Mouse (Mus musculus) spleen, adult 12 weeks (tissue): ENCODE measurements around the gene Chka.

Experiments used
- DNase-seq: peaks from one replicate; pipeline ENCODE4 v3.0.0; 2022; ENCODE audit warnings: low spot score

Gene Chka

DNA sequence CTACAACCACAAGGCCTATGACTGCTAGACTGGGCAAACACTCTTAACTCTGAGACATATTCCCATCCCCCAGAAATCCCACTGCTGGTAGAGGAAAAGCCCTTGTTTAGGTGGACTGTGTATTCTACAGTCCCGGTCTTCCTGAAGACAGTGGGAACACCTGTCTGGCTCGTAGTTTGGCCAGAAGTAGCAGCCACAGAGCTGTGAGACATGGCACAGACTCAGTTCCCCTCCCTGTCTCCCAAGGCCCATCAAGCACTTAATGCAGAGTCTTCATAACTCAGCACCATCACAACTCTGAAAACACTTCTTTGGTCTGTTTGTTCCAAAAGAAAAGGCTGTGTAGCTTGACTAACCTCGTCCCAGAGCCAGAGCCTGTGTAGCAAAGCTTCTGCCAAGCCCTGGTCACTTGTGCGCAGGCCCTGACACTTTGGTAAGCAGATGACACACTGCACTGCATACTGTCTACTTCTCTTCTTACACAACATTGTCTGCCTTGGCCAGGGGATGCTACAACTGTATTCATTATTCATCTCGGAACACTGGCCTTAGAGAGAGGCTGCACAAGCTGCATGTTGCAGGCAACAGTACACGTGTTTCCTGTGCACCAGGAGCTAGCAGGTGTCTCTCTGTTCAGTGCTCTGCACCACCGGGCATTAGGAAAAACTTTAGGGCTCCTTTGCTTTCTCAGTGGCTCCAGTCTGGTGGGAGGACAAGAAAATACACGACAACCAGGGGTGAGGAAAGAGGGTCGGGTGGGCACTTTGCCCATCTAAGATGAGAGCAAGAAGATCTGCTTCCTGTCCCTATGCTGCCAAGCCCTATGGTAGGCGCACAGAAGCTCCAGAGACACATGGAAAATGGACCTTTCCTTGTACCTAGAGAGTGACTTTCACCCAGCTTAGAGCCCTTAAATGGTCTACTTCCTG, 4.6 kb upstream of the Chka start:
- DNase-seq: no peak

DNA sequence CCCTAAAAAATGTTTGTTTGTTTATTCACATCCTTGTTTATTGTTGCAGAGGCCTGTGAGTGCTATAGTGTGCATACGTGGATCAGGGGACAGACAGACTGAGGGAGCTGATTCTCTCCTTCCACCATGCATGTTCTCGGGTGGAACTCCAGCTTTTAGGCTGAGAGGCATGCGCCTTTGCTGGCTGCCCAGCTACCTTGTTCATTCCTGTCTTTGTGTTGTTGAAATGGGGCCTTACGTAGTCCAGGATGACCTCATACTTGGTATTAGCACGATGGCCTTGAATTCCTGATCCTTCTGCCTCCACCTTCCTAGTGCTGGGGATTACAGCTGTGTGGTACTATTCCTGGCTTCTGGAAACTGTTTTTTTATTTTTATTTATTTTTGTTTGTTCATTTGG, 3.9 kb upstream of the Chka start:
- DNase-seq: no peak

DNA sequence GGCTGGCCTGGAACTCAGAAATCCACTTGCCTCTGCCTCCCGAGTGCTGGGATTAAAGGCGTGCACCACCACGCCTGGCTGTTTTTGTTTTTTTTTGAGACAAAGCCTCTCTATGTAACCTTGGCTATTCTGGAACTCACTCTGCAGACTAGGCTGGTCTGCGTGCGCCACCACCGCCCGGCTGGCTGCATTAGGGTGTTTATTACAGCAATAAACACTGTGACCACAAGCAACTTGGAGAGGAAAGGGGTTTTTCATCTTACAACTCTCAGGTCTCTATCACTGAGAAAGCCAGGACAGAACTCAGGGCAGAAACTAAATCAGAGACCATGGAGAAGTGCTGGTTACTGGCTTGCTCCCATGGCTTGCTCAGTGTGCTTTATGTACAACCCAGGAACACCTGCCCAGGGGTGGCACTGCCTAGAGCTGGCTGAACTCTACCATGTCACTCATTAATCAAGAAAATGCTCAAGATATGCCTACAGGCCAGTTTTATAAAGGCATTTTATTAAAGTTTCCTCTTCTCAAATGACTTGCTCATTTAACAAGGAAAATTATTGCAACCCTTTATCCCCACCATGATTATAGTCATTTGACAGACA, 3.3 kb upstream of the Chka start:
- no peak for DNase-seq

DNA sequence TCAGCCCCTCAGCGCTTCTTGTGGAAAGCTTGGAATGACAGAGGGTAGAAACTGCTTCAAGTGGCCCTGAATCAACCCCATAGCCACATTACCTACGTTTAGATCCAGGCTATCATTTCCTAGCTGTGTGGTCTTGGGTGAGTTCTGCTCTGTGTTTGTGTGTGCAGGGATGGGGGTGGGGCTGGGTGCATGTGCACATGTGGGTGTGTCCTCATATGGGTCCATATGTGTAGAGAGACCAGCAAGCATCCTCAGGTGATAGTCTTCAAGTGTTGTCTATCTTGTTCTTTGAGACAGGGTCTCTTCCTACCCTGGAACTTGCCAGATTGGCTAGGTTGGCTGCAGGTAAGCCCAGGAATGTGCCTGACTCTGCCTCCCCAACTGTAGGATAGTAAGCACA, 2.3 kb upstream of the Chka start:
- DNase-seq: no peak

DNA sequence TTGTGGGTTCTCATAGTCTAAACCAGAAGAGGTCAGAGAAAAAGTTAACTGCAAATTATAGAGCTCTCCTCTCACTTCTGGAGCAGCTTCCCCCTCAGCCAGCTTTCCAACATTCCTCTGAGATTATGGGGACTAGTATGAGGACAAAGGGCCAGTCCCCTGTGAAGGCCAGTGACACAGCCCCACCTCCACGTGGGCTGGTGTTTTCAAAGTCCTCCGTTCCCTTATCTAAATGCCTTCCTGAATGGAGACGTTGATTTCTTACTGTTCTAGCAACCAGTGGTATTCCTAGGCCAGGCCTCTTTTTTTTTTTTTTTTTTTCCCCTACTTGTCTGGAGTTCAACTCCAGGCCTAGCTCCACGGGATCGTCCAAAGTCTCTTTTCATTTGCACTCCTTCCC, 1.5 kb upstream of the Chka start:
- DNase-seq: no peak

DNA sequence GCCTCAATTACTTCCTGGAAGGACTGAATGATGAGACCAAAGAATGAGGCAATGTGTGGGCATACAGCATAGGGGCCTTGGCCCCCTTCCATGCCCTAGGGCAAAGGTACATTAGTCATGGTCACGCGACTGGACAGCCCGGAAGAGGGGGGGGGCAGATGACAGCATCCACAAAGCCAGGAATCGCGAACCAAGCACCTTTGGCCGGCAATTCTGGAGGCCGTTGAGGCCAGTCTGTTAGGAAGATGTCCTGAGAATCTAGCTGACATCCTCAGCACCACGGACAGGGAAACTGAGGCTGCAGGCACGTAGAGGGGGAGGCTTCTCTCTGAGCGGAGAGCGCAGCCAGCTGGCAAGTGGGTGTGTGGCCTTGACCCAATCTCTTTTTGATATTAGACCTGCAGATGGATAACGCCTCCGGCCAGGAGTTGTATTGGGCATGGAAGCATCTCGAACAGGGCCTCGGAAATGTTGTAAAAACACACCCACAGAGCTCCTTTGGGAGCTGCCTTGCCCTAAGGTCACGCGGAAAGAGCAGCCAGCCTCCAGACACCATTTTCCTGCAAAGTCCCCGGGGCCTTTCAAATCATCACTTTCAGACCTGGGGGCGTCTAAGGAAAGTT, 615 bp upstream of the Chka start:
- peak; percentile 2 for DNase-seq

DNA sequence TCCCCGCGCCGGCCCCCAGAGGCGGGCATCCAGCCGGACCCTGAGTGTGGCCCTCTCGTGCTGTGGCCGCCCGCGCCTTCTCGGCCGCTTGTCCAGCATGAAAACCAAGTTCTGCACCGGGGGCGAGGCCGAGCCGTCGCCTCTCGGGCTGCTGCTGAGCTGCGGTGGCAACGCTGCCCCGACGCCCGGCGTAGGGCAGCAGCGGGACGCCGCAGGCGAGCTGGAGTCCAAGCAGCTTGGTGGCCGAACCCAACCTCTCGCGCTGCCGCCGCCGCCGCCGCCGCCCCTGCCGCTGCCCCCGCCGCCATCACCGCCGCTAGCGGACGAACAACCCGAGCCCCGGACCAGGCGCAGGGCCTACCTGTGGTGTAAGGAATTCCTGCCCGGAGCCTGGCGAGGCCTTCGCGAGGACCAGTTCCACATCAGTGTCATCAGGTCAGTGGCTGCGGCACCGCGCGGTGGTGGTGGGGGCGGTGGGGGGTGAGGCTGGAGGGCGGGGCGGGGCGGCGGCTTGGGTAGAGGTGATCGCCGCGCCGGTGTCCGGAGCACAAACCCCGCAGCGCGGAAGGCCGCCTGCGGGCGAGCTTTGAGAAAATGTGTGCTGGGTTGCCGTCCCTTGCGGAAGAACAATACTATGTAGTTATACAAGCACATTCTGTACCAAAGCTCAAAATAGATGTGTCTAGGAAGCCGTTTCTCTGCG, 557 bp downstream of the Chka start:
- DNase-seq: peak; percentile 35

DNA sequence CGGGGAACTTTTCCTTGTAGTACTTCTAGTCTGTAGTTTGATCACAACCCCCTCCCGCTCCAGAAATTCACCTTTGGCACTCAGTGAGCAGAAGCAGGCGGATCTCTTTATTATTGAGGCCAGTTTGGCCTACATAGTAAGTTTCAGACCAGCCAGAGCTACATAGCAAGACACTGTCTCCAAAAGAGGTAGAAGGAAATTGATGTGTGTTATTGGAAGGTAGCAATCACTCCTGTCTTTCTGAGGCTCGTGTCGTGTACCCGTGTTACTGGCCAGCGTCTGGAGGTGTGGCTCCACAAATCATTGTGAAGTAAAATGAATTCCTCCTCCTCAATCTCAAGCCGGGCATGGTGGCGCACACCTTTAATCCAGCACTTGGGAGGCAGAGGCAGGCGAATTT, 1.5 kb downstream of the Chka start:
- DNase-seq: no peak

DNA sequence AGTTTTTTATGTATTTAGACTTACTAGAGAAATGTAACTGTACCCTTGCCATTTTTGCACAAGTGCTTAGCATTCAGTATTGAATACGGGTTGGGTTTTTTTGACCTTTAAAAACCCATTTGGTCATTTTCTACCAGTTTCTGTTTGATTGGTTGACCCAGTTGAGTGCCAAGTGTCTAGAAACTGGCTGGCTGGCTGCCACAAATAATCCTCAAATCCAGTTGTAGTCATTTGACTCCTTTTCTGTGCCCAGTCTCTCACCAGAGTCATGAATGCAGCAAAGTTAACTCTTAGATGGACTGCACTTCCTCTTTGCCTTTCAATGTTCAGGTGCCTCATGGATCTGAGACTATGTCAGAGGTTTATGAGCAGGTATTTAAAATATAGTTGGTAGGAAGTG, 2.3 kb downstream of the Chka start:
- DNase-seq: no peak

DNA sequence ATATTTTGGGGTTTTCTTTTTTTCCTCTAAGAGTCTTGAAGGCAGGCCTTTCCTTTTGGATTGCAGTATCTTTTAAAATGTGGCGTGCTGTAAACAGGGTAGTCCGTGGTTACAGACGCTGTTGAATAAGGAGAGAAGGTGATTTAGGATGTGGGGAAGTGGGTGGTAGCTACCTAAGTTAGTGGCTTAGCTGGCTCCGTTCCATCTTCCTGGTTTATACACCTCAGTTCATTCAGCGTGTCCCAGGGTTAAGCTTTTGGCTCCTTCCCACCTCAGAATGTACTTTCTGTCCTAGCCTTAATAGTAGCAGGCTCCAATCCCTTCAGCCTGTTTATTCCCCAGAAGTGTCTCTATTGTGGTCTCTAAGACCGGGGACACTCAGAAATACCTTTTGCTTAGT, 3.5 kb downstream of the Chka start:
- DNase-seq: no peak

DNA sequence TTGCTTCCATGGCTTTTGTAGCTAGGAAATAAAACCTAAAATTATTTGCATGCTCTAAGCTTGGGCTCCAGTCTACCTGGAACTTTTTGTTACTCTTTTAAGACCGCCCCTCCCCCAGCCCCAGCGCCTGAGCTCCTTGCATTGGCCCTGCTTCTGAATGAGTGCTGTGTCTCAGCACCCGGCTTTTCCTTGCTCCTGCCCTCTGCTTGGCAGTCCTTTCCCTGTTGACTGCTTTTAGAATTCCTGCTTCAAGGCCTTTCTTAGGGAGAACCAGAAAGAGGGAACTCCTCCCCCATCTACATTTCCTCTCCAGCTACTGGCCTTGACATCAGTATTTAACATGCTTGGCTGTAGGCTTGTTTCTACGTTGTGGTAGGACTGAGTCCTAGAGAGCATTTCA, 4.0 kb downstream of the Chka start:
- DNase-seq: no peak

DNA sequence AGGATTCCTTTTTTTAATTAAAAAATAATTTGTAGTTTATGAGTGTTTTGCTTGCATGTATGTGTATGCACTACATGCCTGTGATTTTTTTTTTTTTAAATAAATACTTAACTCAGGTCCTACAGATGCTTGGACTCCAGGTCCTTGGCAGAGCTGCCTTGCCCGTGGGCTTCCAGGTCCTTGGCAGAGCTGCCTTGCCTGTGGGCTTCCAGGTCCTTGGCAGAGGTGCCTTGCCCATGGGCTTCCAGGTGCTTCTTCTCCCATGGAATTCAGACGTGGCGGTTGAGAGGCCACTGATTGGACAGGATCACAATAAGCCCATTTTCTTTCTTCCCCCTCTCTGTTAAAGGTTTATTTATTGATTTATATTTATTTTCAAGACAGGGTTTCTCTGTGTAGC, 5.6 kb downstream of the Chka start:
- no peak for DNase-seq

DNA sequence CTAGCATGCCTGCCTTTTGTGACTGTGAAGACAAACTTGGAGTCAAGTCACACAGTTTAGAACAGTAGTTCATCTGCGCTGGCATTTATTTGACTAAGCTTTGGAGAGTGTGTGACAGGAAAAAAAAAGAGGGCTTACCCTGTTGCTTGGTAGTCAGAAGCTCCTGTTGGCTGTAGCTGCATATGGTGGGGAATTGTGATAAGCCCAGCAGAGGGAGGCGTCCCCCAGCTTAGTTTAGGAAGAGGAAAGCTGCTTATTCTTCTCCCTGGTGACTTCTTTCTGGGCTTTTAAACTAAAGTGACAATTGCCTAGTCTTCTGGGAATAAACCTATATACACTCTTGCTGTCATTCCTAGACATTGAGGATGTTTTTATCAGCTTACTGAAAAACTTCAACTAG, 11.1 kb downstream of the Chka start:
- DNase-seq: no peak

DNA sequence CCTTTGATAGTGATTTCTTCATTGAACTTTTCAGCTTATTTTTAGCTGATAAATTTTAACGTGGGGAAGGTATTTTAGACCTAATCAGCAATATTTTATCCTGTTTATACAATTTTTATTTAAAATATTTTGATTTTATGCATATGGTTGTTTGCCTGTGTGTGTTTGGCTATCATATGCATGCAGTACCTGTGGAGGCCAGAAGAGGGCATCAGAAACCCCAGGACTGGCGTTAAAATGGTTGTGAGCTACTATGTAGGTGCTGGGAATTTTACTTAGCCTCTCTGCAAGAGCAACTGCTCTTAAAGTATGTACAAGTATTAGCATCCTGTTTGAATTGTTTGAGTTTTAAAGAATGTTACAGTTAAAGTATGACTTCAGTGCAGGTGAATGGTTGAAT, 13.4 kb downstream of the Chka start:
- no peak for DNase-seq

DNA sequence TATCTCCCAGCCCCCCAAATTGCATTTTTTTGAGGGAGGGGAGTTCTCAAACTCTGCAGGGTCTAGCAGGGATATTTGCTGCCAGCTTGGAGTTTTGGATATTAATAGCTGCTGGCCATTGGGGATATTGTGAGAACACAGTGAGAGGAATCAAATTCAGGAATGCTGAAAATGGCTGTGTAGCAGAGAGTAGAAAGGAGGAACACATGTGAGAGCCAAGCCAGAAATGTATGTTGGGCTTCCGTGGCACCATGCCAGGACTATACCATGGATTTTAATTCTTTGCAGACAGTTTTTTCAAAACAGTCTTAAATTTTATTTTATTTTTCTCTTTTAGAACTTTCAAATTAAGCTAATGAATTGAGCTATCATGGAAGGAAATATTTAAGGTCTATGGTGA, 16.7 kb downstream of the Chka start:
- DNase-seq: no peak

DNA sequence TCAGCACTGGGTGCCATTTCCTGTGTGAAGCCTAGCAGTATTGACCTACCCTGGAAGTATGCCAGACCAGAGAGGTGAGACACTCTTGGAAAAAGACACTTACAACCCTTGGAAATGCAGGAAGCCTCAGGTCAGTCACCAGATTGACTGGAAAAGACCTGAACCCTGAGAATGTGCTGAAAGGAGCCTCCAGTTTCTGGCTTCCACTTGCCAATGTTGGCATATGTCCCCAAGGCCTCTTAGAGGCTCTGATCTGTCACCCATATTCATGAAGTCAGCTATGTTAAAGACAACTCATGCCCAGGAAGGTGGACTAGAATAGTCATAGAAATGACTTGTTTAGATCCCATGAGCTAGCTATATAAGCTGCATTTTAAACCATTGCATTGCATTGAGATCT, 19.9 kb downstream of the Chka start:
- no peak for DNase-seq

DNA sequence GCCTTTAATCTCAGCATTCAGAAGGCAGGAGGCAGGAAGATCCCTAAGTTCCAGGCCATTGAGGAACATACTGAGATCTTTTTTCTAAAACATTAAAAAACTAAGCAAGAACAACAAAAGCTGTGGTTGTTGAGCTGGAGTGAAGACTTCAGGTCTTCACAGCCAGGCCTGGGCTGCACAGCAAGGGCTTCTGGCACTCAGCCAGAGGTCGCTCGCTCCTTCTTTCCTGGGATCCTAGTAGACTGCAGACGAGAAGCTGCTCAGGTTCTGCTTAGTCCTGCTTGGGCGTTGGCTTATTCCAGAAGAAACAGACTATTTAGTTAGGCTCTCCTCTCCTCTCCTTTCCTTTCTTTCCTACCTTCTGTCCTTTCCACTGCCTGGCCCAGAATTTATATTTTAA, 20.8 kb downstream of the Chka start:
- no peak for DNase-seq

DNA sequence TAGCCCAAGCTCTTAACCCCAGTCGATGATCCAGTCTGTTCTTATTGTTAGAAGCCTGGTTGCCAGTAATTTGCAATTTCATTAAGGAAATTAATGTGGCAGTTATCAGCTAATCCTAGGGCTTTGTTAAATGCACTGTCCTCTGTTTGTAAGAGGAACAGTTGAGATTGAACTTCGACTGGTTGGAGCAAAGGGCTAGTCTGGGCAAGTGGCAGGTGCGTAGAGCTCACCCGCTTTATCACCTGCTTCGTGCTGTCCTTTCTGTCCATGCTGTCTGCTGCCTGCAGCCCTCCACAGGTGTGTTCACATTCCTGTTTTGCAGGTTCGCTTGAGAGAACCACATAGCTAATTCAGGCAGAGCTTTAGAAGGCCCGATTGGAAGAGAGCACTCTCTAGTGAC, 23.5 kb downstream of the Chka start:
- no peak for DNase-seq

DNA sequence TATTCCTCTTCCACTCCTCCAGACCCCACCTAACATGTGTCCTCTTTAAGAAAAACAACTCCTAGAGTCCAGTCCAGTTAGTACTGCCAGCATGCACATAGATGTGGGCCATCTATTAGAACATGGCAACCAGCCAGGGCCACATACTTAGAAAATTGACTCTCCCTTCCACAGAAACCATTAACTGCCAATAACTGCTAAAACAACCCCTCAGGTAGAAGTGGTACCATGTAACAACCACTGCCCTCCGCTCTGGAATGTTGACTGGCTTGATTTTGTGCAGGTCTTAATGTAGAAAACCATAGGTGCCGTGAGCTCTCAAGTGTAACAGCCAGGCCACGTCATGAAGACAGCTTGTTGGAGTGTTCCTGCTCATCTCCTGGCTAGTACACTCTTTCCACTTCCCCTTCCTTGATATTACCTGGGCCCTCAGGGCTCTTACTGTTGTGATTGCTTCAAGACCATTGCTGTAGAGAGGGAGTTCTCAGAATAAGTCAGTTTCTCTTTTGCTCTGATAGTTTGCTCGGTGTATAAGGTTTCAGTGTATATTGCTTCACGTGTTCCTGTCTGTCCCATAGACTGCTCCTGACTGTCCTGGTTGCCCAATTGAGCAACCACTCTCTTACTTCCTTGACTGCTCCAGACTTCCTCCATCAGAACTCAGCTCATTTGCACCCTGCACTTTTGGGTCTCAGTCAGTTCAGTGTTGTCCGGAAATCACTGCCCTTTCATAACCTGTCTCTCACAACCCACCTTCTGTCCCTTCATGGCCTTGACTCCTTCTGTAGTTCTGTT, 28.7 kb downstream of the Chka start:
- DNase-seq: no peak

DNA sequence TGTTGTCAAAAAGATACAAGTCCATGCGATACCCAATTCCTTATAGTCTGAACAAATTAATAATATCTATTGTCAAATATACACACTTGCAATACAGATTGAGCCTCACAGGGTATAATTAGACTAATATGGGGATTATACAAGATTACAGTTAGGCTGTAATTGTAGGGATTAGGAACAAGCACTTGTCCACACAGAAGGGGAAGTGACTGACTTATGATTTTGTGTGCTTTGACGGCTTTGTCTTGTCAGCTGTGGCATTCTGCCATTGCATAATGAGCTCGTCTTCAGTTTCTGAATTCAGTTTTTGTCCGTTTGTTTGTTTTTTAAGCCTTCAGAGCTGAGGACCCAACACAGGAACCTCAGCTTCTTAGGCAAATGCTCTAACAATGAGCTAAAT, 30.6 kb downstream of the Chka start:
- no peak for DNase-seq

DNA sequence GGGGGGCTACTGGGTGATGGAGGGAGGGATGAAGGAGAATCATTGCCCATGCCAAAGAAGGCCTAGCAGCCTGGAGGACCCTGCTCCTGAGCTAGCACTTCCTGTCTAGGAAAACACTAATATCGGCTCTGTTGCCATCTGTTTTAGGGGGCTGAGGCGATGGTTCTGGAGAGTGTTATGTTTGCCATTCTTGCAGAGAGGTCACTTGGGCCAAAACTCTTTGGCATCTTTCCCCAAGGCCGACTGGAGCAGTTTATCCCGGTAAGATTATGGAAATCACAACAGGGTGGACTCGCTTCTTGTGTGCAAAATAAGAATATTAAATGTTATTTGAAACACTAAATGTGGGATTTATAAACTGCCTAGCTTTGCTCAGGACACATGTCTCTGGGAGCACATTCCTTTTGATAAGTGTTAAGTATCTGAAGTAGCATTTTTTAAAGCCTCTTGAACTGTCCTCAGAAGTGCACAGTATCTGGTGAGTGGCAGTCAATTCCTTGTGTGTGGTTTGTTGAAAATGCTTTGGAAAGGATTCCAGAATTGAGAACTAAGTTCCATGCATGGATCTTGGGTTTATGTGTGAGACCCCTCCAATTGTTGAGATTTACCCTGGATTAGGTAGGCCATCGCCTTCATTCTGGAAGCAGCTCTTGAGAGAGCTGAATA, 32.9 kb downstream of the Chka start:
- no peak for DNase-seq
